Mouse (Mus musculus) ovary, adult 18-20 months (tissue): ENCODE results near the gene Tiparp.

Experiments
- DNase-seq: peaks from one replicate; pipeline ENCODE4 v3.0.0; 2022; ENCODE audit warnings: low spot score, mixed read lengths

Gene Tiparp

GRCm38 (mm10) chr3:65584329-65584728 lies 56.1 kb downstream of the Tiparp start:
- DNase-seq = no peak

DNA sequence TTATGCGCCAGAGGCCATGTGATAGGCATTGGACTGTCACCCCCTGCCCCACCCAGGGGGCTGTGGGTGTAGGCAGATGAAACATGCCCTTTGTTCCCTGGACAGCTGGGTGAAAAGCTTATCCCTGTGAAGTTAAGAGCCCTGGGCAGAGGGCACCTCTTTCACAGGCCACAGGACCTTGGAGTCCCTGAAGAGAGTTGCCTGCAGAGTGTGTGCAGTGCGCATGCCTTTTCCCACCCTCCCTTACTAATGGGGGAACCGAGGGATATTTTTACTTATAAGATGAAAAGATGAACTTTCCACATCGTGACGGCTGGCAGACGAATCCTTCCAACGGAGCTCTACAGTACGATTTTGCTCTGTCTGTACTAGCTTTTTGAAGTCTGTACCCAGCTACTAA lies 57.1 kb downstream of the Tiparp start:
- no peak for DNase-seq

- DNase-seq = no peak
These were observed 57.7 kb downstream of the Tiparp start for GRCm38 (mm10) chr3:65585823-65586482.

DNA sequence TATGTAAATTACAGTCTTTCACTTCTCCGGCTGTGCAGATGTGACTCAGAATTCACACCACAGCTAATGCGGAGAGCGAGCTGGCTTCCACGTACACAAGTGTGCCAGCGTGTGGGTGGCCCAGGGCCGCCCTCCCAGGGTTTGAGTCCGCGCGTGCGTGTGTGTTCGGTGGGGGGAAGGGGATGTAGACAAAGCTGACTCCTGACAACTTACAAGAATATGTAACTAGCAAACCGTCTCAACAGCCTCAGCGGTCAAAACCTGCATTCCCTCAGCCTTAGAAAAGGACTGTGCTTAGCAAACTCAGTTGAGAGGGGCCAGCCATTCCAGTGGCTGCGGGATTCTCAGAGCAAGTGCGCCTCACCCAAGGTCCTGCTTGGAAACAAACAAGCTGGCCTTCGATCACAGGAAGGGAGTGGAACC lies 58.3 kb downstream of the Tiparp start:
- peak; percentile 18 for DNase-seq

DNA sequence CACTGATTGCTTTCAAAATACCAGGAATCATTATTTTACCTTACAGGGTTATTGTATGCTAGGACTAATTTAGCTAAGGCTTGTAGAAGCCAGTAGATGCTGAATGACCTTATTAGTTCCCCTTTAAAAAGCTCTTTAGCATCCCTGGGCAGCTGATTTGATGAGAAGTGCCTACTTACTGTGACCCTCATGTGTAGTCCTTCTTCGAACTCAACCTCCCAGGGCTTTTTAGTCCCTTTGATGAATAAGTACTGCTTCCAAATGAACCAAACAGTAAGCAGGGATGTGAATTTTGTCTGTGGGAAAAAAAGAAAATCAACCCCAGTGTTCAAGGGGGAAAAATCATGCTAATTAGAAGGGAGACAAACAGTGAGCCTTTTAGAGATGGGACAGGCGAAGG lies 58.8 kb downstream of the Tiparp start:
- no peak for DNase-seq

DNA sequence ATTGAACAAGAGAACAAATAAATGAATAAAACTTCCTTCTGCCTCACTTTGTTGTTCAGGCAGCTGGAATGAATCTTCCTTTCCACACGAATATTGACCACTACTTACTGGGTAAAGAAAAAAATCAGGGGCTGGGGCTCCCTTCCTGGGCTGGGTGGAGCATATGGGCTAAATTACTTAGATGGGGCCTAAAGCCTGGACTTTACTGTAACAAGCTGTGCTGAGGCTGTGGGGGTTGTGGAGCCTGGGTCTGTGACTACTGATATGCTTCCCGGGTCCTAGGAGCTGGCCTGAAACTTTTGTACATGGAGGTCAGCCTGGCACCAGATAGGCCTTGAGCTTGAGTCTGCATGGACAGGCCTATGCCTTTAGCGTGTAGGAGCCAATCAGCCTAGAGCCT lies 60.2 kb downstream of the Tiparp start:
- DNase-seq = no peak

GRCm38 (mm10) chr3:65592850-65593249 lies 64.6 kb downstream of the Tiparp start:
- no peak for DNase-seq

- no peak for DNase-seq
These were observed 66.3 kb downstream of the Tiparp start for GRCm38 (mm10) chr3:65594493-65594892.

DNA sequence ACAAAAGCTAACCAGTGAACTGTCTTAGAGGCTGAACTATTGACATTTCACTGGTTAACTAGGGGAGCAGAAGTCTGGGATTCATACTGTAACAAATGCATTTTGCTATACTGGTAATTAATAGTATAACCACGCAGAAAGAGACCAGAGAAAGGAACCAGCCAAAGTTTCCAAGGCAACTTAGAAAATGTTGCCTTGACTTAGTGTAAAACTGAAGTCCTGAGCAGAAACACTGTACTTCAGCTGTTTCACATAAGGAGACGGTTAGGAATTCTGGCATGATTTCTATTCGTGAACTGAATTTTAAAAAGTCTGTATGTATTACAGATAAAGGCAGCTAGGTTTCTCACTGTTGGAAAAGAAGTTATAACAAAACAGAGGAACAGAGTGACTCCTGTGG lies 67.0 kb downstream of the Tiparp start:
- no peak for DNase-seq

DNA sequence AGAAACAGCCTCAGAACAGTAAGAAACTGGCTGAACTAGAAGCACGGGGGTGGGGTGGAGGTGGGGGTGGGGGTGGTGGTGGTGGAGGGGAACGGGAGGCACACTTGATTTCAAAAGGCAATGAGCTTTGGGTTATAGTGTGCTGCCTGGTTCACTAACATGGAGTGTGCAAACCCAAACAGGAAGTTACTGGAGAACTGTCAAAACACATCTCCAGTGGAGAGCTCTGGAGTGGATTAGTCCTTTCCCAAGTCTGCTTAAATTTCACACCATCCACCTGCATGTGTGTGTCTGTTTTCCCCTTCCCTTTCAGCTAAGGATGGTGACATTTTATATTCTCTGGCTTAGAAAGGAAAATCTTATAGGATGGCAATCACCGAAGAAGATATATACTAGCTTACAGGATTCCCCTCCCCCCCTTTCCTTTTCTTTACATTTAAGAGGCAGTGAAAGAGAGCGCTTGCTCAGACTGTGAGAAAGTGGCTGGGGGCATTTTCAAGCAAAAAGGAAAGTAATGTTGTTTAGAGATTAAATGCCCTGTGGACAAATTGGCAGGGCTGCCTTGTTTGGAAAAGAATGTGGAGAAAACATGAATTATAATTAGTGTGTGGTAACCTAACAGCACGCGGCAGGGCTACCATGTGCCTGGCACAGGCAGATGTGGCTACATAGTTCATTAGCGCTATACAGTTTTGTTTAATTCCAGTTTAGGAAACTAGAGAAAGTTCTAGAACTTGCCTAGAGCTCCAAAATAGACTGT lies 70.0 kb downstream of the Tiparp start:
- DNase-seq = no peak

- DNase-seq = no peak
These were observed 70.9 kb downstream of the Tiparp start for GRCm38 (mm10) chr3:65599151-65599550.

GRCm38 (mm10) chr3:65601291-65602050 lies 73.3 kb downstream of the Tiparp start:
- DNase-seq = no peak

GRCm38 (mm10) chr3:65603392-65604055 lies 75.3 kb downstream of the Tiparp start:
- DNase-seq = no peak
